Mouse (Mus musculus) mouse embryonic stem cell (cell line): ENCODE results near the gene Ugt1a10.

Experiments used
- in situ Hi-C, 2 experiments: fragments of 300-500 bp; cut with MboI; formaldehyde crosslinking; loops; 1 replicate in 1 of 2; 3 replicates in 1 of 2; pipeline ENCODE4 v1.14.3; 2019 to 2020; ENCODE audit warnings: low sequenced_read_pairs in 2 of 2, low pct_unique_long_range_greater_than_20kb in 1 of 2, mixed read lengths in 1 of 2; ENCODE audit not compliant: unreplicated experiment in 1 of 2

Ugt1a10 gene

DNA sequence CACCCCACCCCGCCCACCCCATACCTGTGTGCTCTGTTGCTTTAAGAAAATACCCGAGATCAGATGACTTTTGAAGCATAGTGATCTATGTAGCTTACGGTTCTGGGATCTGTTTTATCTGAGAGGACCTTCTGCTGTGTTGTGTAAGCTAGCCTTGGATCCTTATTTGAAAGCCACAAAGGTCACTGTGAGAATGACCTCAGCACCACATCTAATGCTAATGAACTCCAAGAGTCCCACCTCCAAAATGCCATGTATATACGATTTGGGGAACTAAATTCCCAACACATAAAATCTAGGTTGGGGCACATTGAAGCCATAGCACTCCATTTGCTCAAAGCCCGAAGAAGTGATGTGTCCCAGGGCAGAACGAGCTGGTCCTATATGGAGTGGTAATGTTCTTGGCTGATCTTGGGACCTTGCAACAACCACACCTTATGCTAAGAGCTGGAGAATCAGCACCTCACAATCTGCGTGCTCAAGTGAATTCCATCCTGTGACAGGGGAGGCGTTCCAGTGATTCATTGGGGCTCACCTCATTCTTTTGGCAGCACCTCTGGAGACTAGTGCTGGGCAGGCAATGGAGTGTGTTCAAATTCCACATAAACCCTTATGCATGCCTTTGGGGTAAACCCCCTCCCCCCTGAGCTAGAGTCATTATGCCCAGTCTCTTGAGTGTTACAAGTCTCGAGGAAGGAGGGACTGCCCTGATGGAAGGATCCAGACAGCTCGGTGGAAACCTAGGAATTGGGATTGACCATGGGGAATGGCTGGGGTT lies 201.9 kb downstream of the Ugt1a10 start:
- in situ Hi-C loops = no loop called here

DNA sequence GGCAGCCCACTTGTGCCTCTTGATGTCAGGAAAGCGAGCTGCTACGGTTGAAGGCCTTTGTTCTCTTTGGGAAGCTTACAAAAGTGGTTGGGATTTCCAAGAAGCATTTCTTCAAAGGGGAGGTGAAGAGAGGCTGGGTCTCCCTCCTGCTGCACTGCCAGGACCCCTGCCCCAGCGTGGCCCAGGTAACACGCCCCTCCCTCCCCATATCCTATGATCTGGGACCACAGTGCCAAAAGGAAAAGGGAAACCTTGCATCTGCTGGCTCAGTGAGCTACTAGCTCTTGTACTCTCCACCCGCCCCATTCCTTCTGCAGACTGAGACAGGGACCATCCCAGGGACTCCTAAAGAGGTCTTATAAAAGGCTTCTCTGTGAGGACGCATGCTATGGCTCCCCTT lies 202.5 kb downstream of the Ugt1a10 start:
- in situ Hi-C loops = no loop called here

DNA sequence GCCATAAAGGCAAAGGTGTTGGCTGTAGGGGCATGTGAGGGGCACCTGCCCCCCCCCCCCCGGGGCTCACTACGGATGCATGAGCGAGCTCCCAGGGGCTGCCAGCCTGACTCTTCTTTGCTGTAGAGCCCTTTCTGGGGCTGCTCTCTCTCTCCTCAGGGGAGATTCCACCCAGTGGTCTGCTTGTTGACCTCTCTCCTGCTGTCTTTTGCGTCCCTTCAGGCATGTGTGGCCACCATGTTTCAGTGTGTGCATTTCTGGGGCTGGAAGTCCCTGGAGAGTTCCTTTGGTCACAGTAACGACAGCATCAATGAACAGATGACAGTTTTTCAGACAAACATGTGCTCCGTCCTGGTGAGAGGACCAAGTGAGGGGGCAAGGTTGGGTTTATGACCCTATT lies 203.2 kb downstream of the Ugt1a10 start:
- in situ Hi-C loops = no loop called here

DNA sequence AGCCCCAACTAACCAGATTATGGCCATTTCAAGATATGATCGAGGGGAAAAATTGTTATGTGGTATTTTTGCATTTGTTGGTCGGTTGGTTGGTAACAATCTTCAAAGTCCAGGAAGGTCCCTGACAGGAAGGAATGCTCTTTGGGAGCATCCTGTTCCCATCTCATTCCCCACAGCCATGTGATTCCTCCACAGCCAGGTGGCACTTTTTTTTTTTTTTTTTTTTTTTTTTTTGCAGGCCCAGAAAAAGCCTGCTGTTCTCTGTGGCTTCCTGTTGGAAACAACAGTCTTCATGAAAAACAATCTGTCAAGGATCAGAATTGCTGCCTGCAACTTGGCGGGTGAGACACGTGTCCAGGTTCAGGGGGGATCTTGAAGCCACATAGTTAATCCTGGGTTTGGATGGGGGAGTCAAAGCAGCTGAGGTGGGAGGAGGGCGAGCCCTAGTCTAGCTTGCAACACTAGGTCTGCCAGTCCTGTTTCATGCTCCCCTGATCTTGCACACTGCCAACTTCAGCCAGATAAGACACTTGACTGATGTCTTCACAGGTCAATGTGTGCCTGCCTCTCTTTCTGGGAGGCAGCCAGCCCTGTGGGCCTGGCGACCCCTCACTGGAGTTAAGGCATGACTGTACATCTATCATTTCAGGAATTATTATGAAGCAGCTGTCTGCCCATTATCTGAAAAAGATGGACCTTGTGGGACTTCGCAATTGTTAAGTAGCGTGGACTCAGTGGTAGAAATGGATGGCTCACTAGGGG lies 203.9 kb downstream of the Ugt1a10 start:
- in situ Hi-C loops = no loop called here

DNA sequence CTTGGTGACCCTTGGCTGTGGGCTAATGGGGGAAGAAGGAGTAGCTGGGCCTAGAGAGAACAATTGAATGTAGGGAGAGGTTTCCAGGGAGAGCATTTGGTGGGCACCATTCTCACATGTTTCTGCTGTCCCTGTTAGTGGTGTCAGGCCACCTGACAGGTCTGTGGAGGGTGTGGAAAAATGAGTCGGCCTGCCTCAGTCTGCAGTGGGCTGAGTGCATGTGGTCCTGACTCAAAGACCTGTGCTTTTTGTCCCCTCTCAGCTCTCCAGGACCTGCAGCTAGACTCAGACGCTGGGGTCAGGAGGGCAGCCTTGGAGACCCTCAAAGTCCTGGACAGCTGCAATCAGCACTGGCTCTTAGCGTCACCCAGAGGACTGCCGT lies 204.4 kb downstream of the Ugt1a10 start:
- in situ Hi-C loops = no loop called here

DNA sequence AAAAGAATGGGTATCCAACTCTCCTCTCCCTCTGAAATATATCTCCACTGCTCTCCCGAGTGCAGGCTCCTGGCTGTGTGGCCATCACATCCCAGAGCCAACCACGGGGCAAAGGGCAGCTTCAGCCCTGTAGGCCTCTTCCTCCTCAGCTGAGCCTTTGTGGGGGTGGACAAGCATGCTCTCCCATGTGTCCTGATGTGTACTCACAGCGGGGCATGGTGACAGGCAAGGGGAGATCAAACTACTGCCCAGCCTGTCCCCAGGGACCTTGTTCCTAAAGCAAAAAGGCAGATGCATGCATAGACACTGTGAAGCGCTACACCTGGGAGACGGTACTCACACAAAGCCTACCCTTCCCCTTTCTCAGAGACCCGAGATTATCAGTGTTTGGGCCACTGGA lies 204.9 kb downstream of the Ugt1a10 start:
- in situ Hi-C loops = no loop called here

DNA sequence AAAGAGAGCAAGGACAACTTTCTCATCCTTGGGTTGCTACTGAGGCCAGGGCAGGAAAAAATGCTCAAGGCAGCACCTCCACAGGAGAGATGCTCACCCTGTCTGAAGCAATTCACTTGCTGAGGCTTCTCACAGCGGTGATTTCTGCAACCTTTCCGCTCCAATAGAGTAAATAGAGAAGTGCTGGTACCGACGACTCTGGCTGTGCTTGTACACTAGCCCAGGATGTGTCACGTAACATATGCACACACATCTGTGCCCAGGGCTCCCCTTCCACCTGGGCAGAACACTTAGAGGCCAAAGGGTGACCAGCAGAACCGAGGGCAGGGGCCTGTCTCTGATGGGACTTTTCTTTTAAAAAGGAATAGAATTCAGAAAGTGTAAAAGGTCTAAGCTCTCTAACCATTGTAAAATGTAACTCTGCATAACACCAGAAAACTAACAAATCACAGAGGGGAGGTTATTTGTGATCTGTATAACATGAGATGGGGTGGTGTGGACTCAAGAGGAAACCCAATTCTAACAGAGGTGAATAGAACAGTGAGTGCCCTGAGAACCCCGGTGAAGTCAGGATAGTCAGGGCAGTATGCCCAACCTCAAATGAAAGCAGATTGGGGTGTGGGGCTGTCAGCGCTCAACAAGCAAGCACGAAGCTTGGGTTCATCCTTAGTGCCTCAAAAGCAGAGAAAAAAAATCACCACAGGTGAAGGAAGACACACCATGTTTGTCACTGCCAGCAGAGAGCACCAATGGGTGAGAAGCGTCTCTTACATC lies 205.6 kb downstream of the Ugt1a10 start:
- in situ Hi-C loops = no loop called here

DNA sequence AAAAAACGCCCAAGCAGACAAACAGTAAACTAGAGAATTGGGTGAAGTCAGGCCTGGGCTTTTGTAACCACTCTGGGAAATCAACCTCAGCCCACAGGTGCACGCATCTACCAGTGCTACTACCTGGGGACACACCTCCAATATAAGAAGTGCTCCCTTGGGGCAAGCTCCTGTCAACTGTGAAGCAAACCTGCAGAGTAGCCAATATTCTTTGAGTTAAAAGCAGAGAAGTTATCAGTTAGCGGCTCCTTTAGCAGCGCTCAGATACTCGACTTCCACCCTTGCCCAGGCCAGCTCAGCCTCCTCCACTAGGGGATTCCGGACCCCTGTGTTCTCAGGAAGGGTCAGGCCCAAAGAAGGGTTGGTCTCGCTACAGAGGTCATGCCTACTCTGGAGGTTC lies 206.5 kb downstream of the Ugt1a10 start:
- in situ Hi-C loops = no loop called here

DNA sequence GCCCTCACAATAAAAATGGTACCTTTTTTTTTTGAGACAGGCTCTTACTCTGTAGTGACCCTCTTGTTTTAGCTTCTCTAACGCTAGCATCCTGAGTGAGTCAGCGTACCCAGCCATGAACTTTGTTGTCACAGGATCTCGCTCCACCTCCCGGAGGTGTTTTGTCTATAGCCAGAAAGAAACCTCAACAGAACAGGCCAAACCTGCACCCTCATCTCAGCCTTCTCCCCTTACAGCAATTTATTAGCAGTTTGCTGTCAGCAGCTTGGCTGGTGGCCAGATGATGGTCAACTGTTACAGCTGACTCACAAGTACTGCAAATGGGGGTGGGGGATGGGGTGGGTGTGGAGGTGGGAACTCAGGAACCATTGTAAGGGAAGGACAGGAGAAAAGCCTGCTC lies 207.1 kb downstream of the Ugt1a10 start:
- in situ Hi-C loops = no loop called here

DNA sequence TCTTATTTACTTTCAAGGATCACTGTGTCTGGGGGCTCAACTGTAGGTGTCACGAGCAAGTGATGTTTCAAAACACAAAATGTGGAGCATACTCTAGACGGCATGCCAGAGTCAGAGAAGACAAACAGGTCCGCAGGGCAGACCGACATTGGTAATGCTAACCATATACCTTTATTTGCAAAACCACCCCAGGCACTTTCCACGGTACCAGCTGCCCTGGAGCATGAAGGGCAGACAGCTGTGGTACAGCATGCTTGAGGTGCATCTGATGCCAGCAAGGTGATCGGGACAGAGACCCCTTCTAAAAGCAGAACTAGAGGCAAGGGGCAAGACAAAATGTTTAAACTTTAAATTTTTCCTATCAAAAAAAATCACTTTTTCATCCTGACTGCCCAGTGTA lies 207.8 kb downstream of the Ugt1a10 start:
- in situ Hi-C loops = no loop called here

DNA sequence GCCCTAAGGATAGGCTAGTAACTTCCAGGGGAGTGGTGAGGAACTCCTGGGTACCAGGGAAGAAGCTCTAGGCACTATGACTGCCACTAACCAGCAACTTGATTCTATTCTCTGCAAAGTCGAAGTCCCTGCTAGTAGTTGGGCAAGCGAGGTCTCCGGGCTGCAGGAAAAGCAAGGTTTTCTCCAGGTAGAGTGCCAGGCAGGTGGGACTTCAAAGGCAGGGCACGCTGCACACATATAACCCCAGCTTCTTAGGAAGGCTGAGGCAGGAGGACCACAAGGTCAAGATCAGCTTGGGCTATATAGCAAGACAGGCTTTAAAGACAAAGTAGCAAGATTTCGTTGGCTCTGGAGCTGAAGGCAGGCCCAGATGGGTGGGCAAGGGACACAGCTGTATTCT lies 208.6 kb downstream of the Ugt1a10 start:
- in situ Hi-C loops = no loop called here

DNA sequence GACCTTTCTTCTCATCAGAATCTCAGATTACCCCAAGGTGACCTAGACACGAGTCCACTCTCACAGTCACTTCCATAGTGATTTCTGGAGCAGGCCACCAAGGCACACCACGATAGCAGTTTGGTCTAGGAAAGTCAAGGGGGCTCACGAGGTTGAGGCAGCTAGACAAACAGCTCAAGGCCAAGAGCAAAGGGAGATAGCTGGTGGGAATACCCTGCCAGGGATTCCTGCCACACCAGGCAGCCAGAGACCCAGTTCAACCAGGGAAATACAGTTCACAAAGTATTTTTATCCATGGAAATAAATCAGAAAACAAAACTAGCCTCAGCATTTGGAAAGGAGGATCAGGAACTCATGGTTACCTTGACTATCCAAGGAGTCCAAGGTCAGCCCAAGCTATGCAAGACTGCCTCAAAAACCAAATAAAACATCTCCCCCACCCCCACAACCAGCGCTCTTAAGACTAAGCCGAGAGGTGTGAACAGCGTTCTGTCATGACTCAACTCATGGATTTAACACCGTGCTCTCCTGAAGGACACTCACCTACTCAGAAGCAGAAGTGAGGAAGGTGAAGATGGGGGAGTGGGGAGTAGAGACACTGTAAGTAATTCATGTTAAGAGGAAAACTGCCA lies 209.2 kb downstream of the Ugt1a10 start:
- in situ Hi-C loops = no loop called here

DNA sequence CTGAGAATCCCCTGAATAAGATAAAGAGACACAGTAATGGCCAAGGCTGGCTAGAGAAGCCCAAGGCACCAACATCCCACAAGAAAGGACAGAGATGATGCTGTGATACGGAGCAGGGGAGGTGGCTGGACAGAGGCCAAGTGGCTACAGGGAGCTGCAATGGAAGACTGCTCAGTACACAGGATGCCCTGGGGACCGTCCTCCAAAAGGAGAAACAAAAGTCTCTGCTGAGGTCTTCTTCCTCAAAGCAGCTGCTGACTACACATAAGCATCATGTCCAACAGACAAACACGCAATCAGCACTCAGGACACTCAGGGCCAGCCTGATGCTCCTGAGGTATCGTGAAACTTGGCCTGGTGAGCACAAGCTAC lies 209.7 kb downstream of the Ugt1a10 start:
- in situ Hi-C loops = no loop called here

DNA sequence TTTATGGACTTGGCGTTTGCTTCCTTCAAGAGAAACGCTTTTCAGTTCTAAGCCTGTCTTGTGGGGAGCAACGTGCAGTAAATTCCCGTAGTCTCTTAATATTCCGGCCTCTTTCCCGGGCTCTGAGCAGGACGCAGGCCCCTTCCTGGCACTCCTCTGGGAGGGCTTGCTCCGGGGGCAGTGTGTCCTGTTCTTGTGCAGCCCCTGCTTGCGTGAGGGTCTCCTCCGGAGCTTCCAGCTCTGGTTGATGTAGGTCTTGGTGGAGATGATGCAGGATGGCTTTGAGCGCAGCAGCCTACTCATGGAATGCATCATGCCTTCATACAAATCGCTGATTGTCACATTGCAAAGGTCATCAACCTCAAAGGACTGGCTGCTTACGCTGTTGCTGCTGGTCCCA lies 210.9 kb downstream of the Ugt1a10 start:
- in situ Hi-C loops = no loop called here

DNA sequence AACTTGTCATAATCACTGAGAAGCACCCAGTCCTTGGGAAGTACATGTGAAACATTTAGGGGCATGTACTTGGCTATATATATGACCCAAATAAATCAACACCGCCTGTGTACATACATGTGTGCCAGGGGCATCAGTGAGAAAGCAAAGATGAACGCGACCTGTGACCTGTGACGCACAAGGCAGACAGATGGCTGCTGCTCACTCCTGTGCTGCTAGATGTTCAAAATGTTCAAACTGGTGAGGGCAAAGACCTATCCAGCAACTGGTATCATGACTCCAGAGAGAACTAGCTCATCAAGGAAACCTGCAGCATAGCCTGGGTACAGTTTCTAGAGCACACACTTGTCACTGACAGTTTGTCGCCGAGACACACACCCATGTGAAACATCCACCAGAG lies 212.3 kb downstream of the Ugt1a10 start:
- in situ Hi-C loops = no loop called here

DNA sequence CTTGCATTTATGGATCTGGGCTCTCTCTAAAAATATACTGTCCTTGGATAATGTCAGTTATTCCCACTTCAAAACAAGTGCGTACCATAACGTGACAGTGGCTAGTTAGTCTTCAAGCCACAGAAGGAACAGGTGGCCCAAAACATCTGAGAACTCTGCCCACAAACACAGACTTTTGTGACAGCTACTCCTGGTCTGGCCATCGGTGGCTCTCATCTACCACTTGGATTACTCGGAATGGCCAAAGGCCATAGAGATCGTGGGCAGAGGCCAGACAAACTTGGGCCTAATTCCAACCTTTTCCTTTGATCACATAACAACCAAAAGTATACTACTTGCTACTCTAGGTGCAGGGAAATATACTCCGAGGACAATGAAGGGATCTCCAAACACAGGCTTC lies 212.9 kb downstream of the Ugt1a10 start:
- in situ Hi-C loops = no loop called here
